Mouse (Mus musculus) forebrain, embryonic 10.5 days (tissue): ENCODE results near the gene Pik3c2g. TPM values are rescaled to one million over a fixed set of nuclear protein-coding genes. Genes with fewer than 3 reads are reported as not detected.

Experiments used
- DNase-seq: peaks from one replicate; pipeline ENCODE4 v3.0.0-alpha.2; 2017; ENCODE audit warnings: low spot score; ENCODE audit errors: extremely low spot score
- H3K27ac ChIP-seq: fragments of 300-500 bp; sonication (generic); 2 replicates; pipeline ENCODE4 v1.5.1; 2016; ENCODE audit warnings: mild to moderate bottlenecking
- H3K27me3 ChIP-seq: fragments of 300-500 bp; sonication (generic); 2 replicates; pipeline ENCODE4 v1.6.1; 2016; ENCODE audit warnings: mild to moderate bottlenecking; ENCODE audit not compliant: poor library complexity, severe bottlenecking
- H3K36me3 ChIP-seq: fragments of 300-500 bp; sonication (generic); replicated peaks from 2 replicates; pipeline ENCODE4 v1.6.1; 2016; ENCODE audit warnings: mild to moderate bottlenecking, moderate library complexity
- H3K4me1 ChIP-seq: fragments of 300-500 bp; sonication (generic); 2 replicates; pipeline ENCODE4 v1.6.1; 2016
- H3K4me3 ChIP-seq: fragments of 300-500 bp; sonication (generic); 2 replicates; pipeline ENCODE4 v1.5.1; 2016; ENCODE audit warnings: mild to moderate bottlenecking, moderate library complexity
- H3K9me3 ChIP-seq: fragments of 300-500 bp; sonication (generic); 2 replicates; pipeline ENCODE4 v1.6.1; 2016; ENCODE audit warnings: mild to moderate bottlenecking, moderate library complexity
- WGBS: fragments of 180-500 bp; shearing (Covaris S2); methylation state at CpG from one replicate; pipeline ENCODE4 v1.1.7; 2016; 5-methylcytosine and 5-hydroxymethylcytosine counted together
- polyA plus RNA-seq: library from polyadenylated mRNA; unstranded; fragments of >200 nt; fragmentation: Nextera tagmentation; extraction: Ambion mirVana; gene quantifications from 2 replicates; pipeline ENCODE4 v1.2.1, GENCODE M21; 2016

The Pik3c2g gene
- polyA plus RNA-seq, 1 experiment from 2014 or later, result not detected

GRCm38 (mm10) chr6:139861534-139861933 is 274.5 kb downstream of the Pik3c2g start:
- no peak overlapping the region for H3K27ac ChIP-seq
- H3K4me3 ChIP-seq, result no peak overlapping the region
- WGBS, result 79% methylated on average over 2 of the region's 2 CpGs

GRCm38 (mm10) chr6:139865059-139865673 is 278.1 kb downstream of the Pik3c2g start:
- no peak overlapping the region for H3K4me3 ChIP-seq
- no peak for DNase-seq
- no peaks in the 10 kb centered on the region for H3K4me1 ChIP-seq
- no peaks in the 10 kb centered on the region for H3K36me3 ChIP-seq
- WGBS, result 93% methylated on average over 18 of the region's 18 CpGs
- H3K9me3 ChIP-seq, result no peaks in the 10 kb centered on the region
- no peak overlapping the region for H3K27ac ChIP-seq
- no peaks in the 10 kb centered on the region for H3K27me3 ChIP-seq

More at GRCm38 (mm10) chr6:139861534-139861933, 274.5 kb downstream of the Pik3c2g start:
- Histone ChIP-seq H3K9me3 (no peaks in the 10 kb centered on the region), H3K36me3 (no peaks in the 10 kb centered on the region), H3K4me1 (no peaks in the 10 kb centered on the region), H3K27me3 (no peaks in the 10 kb centered on the region)
- DNase-seq, result no peak

GRCm38 (mm10) chr6:139874418-139875176 is 287.6 kb downstream of the Pik3c2g start:
- H3K27ac ChIP-seq, result no peak overlapping the region
- 61% methylated on average over 3 of the region's 3 CpGs for WGBS
- no peaks in the 10 kb centered on the region for H3K4me1 ChIP-seq
- no peaks in the 10 kb centered on the region for H3K27me3 ChIP-seq
- no peaks in the 10 kb centered on the region for H3K36me3 ChIP-seq
- no peaks in the 10 kb centered on the region for H3K9me3 ChIP-seq
- DNase-seq, result peak; percentile 21
- H3K4me3 ChIP-seq, result no peak overlapping the region

GRCm38 (mm10) chr6:139876691-139877090 is 289.7 kb downstream of the Pik3c2g start:
- no peaks in the 10 kb centered on the region for H3K36me3 ChIP-seq
- no peak for DNase-seq
- WGBS, result 98% methylated on average over 1 of the region's 1 CpGs
- H3K4me1 ChIP-seq, result no peaks in the 10 kb centered on the region
- no peak overlapping the region for H3K27ac ChIP-seq
- no peaks in the 10 kb centered on the region for H3K27me3 ChIP-seq
- H3K4me3 ChIP-seq, result no peak overlapping the region
- H3K9me3 ChIP-seq, result no peaks in the 10 kb centered on the region

- 78% methylated on average over 6 of the region's 6 CpGs for WGBS
- no peak for DNase-seq
- Histone ChIP-seq H3K9me3 (no peaks in the 10 kb centered on the region), H3K4me1 (no peaks in the 10 kb centered on the region), H3K36me3 (no peaks in the 10 kb centered on the region), H3K27me3 (no peaks in the 10 kb centered on the region), H3K4me3 (no peak overlapping the region), H3K27ac (no peak overlapping the region)
Observed at GRCm38 (mm10) chr6:139877476-139878361, 290.7 kb downstream of the Pik3c2g start.

GRCm38 (mm10) chr6:139878362-139878696 is 291.3 kb downstream of the Pik3c2g start:
- Histone ChIP-seq H3K4me3 (no peak overlapping the region), H3K9me3 (no peaks in the 10 kb centered on the region), H3K36me3 (no peaks in the 10 kb centered on the region), H3K4me1 (no peaks in the 10 kb centered on the region), H3K27me3 (no peaks in the 10 kb centered on the region), H3K27ac (no peak overlapping the region)
- no peak for DNase-seq
- 96% methylated on average over 1 of the region's 1 CpGs for WGBS

GRCm38 (mm10) chr6:139882076-139882475 is 295.1 kb downstream of the Pik3c2g start:
- H3K9me3 ChIP-seq, result no peaks in the 10 kb centered on the region
- 94% methylated on average over 2 of the region's 2 CpGs for WGBS
- no peaks in the 10 kb centered on the region for H3K36me3 ChIP-seq
- no peak overlapping the region for H3K27ac ChIP-seq
- H3K4me3 ChIP-seq, result no peak overlapping the region
- no peaks in the 10 kb centered on the region for H3K27me3 ChIP-seq
- DNase-seq, result no peak
- H3K4me1 ChIP-seq, result no peaks in the 10 kb centered on the region

- no peaks in the 10 kb centered on the region for H3K4me1 ChIP-seq
- no peaks in the 10 kb centered on the region for H3K27me3 ChIP-seq
- DNase-seq, result no peak
- no peak overlapping the region for H3K27ac ChIP-seq
- no peaks in the 10 kb centered on the region for H3K36me3 ChIP-seq
- H3K9me3 ChIP-seq, result no peaks in the 10 kb centered on the region
- H3K4me3 ChIP-seq, result no peak overlapping the region
Observed at GRCm38 (mm10) chr6:139887175-139887574, 300.2 kb downstream of the Pik3c2g start.

- DNase-seq, result no peak
- Histone ChIP-seq H3K4me3 (no peak overlapping the region), H3K36me3 (no peaks in the 10 kb centered on the region), H3K9me3 (0 out of 2 replicates have a peak, but pooled peaks cover 3% of the 10 kb centered on the region), H3K4me1 (no peaks in the 10 kb centered on the region), H3K27ac (no peak overlapping the region), H3K27me3 (no peaks in the 10 kb centered on the region)
- 82% methylated on average over 2 of the region's 2 CpGs for WGBS
Observed at GRCm38 (mm10) chr6:139895637-139896036, 308.6 kb downstream of the Pik3c2g start.

- H3K4me3 ChIP-seq, result no peak overlapping the region
- WGBS, result 93% methylated on average over 8 of the region's 8 CpGs
- no peaks in the 10 kb centered on the region for H3K27me3 ChIP-seq
- H3K36me3 ChIP-seq, result no peaks in the 10 kb centered on the region
- H3K9me3 ChIP-seq, result no peaks in the 10 kb centered on the region
- no peaks in the 10 kb centered on the region for H3K4me1 ChIP-seq
- no peak overlapping the region for H3K27ac ChIP-seq
- no peak for DNase-seq
Observed at GRCm38 (mm10) chr6:139899630-139900151, 312.7 kb downstream of the Pik3c2g start.

GRCm38 (mm10) chr6:139901801-139902200 is 314.8 kb downstream of the Pik3c2g start:
- H3K4me1 ChIP-seq, result no peaks in the 10 kb centered on the region
- H3K4me3 ChIP-seq, result no peak overlapping the region
- 74% methylated on average over 4 of the region's 4 CpGs for WGBS
- H3K36me3 ChIP-seq, result no peaks in the 10 kb centered on the region
- H3K27me3 ChIP-seq, result no peaks in the 10 kb centered on the region
- H3K9me3 ChIP-seq, result no peaks in the 10 kb centered on the region
- H3K27ac ChIP-seq, result no peak overlapping the region
- DNase-seq, result no peak

GRCm38 (mm10) chr6:139907138-139907537 is 320.1 kb downstream of the Pik3c2g start:
- 70% methylated on average over 4 of the region's 4 CpGs for WGBS
- Histone ChIP-seq H3K36me3 (no peaks in the 10 kb centered on the region), H3K27me3 (no peaks in the 10 kb centered on the region), H3K4me1 (no peaks in the 10 kb centered on the region), H3K4me3 (no peak overlapping the region), H3K9me3 (no peaks in the 10 kb centered on the region), H3K27ac (no peak overlapping the region)
- no peak for DNase-seq
